Mouse (Mus musculus) olfactory bulb, adult 2 months (tissue): ENCODE results near the gene Slc1a4. TPM values are rescaled to one million over a fixed set of nuclear protein-coding genes. Genes with fewer than 3 reads are reported as not detected.
A peak's percentile ranks its signal among the peaks of the same experiment; 100 is the strongest.

Experiments
- H3K27ac ChIP-seq: fragments of 200-500 bp; 2 replicates; pipeline ENCODE4 v1.5.1; 2012; ENCODE audit warnings: low read depth, low read length; ENCODE audit not compliant: insufficient read depth
- H3K4me1 ChIP-seq: fragments of 200-500 bp; 2 replicates; pipeline ENCODE4 v1.6.1; 2012; ENCODE audit warnings: low read length; ENCODE audit not compliant: control insufficient read depth, insufficient read depth
- H3K4me3 ChIP-seq: fragments of 200-500 bp; 2 replicates; pipeline ENCODE4 v1.5.1; 2012; ENCODE audit warnings: mild to moderate bottlenecking, low read depth, low read length, moderate library complexity; ENCODE audit not compliant: insufficient read depth
- CTCF ChIP-seq: fragments of 200-500 bp; IDR thresholded peaks from 2 replicates; pipeline ENCODE4 v1.5.1; 2012; ENCODE audit warnings: low read depth, mild to moderate bottlenecking, low read length, moderate library complexity; ENCODE audit not compliant: insufficient read depth
- POLR2A ChIP-seq: fragments of 200-500 bp; IDR thresholded peaks from 2 replicates; pipeline ENCODE4 v1.6.1; 2012; ENCODE audit warnings: mild to moderate bottlenecking, low read depth, low read length, moderate library complexity; ENCODE audit not compliant: insufficient read depth
- WGBS: fragments of 180-500 bp; shearing (Covaris S2); methylation state at CpG from one replicate; pipeline ENCODE4 v1.1.7; 2018; 5-methylcytosine and 5-hydroxymethylcytosine counted together
- polyA plus RNA-seq: library from polyadenylated mRNA; stranded (reverse); fragments of >200 nt; gene quantifications from 2 replicates; pipeline ENCODE4 v1.2.4, GENCODE M21; 2012; ENCODE audit warnings: low replicate concordance; ENCODE audit not compliant: missing spikeins, insufficient read depth, insufficient read length

Slc1a4 gene
- polyA plus RNA-seq, 1 experiment = not detected

DNA sequence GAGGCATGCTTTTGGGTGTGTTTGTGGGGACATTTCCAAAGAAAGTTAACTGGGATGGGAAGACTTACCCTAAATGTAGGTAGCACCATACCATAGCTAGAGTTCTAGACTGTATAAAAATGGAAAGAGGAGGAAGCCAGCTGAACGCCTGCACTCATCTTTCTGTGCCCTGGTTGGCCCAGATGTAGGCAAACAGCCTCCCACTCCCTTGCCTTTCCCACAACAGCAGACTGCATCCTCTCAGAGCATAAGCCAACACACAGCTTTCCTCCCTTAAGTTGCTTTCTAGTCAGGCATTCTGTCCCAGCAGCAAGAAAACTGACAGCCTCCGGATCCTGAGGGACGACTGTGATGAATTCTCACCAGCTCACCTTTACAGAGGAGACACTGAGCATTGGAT, 25.1 kb downstream of the Slc1a4 start:
- TF ChIP-seq POLR2A (no peak), CTCF (no peak)
- Histone ChIP-seq H3K4me1 (no peaks in the 10 kb centered on the region), H3K4me3 (no peak overlapping the region), H3K27ac (no peak overlapping the region)
- 79% methylated on average over 3 of the region's 3 CpGs for WGBS

DNA sequence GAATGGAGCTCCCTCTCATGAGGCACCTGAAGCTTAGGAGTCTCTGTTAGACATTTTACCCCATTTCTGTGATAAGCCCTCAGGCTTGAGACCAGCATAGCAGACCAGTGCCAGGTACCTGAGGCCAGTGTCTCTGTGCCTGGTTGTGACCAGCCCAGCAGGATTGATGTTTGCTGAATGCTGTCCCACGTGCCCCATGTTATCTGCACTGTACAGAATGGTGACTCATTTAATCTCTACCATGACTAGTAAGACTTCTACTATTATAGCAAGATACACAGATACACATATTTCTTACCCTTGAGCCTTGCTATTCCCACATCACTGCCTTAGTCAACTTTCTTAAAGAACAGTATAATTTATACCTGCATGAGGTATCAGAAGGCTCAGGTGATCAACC, 26.9 kb downstream of the Slc1a4 start:
- Histone ChIP-seq H3K4me3 (no peak overlapping the region), H3K4me1 (no peaks in the 10 kb centered on the region), H3K27ac (no peak overlapping the region)
- WGBS = 66% methylated on average over 1 of the region's 1 CpGs
- no peak for TF ChIP-seq CTCF
- no peak for TF ChIP-seq POLR2A

DNA sequence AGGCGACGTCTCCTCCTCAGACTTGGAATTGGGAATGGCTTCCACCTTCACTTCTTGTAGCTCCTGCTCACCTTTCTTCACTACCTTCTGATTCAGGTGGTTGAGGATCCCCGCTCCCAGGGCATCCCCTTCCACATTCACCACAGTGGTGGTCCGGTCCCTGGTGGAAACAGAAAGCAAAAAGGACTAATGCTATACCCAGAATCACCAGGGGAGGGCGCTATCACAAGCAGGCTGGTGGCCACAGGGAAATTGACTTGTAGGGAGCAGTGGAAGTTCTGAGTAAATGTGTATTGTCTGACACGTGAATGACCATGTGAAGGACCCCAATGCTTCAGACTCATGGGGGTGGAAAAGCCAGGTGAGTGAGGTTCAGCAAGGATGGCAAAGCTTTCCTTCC, 28.2 kb downstream of the Slc1a4 start:
- WGBS = 76% methylated on average over 6 of the region's 6 CpGs
- Histone ChIP-seq H3K4me3 (no peak overlapping the region), H3K27ac (no peak overlapping the region), H3K4me1 (no peaks in the 10 kb centered on the region)
- TF ChIP-seq POLR2A = no peak
- peak; percentile 47; the same call in 1 of the 2 replicates for TF ChIP-seq CTCF

DNA sequence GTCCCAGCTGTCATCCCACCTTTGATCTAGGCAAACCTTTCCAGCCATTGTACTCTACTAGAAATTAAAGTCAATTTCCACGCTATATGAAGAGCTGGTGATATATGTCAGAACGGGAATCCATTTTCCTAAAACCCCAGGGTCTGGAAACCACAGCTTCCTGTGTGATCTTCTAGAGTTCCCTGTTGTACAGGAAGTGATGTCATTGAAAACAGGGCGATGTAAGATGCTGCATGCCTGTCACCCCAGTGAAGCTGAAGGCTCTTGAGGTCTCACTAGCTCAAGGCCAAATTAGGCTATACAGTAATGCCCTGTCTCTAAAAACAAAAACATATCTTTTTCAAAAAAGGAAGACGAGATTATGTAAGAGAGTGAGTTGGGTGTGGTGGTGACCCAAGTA, 31.2 kb downstream of the Slc1a4 start:
- Histone ChIP-seq H3K4me3 (no peak overlapping the region), H3K4me1 (no peaks in the 10 kb centered on the region), H3K27ac (no peak overlapping the region)
- no peak for TF ChIP-seq CTCF
- WGBS = 91% methylated on average over 4 of the region's 4 CpGs

DNA sequence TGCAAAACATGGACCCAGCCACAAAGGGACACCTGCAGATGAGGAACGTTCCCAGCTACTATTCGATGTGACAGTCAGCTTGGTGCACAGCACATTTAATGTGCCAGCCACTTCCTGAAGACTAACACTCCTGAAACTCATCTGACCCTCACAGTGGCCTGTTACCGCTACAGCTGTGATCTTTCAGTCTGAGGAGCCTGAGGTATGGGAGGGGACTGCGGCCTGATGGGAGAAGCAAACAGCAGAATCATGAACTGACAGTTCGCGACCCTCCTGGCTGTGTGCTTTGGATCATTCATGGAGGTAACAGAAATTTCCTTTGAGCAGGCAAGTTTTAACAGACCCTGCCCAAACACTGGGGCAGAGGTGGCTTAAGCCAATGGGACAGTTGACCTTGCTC, 31.7 kb downstream of the Slc1a4 start:
- no peaks in the 10 kb centered on the region for H3K4me1 ChIP-seq
- TF ChIP-seq CTCF = no peak
- no peak for TF ChIP-seq POLR2A
- no peak overlapping the region for H3K27ac ChIP-seq
- 91% methylated on average over 6 of the region's 6 CpGs for whole genome bisulfite sequencing
- no peak overlapping the region for H3K4me3 ChIP-seq

DNA sequence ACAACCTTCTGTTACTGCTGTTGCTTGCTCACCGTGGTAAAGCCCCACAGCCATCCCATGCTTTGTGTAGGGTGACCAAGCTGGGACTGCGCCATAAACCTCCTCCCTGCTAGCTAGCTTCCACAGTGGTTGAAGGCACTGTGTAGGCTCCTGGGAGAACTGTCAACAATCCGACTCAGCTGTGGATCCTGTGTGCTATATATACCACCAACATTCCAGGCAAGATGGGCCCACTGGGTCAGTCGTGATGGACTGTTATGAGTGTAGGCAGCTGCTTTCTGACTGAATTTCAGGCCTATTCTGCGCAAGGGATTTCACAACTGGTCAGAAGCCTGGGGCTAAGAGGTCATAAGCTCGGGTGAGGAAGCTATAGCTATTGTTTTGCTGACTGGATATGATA, 32.6 kb downstream of the Slc1a4 start:
- H3K4me1 ChIP-seq = no peaks in the 10 kb centered on the region
- H3K4me3 ChIP-seq = no peak overlapping the region
- TF ChIP-seq POLR2A (no peak), CTCF (no peak)
- H3K27ac ChIP-seq = no peak overlapping the region
- WGBS = 81% methylated on average over 6 of the region's 6 CpGs

DNA sequence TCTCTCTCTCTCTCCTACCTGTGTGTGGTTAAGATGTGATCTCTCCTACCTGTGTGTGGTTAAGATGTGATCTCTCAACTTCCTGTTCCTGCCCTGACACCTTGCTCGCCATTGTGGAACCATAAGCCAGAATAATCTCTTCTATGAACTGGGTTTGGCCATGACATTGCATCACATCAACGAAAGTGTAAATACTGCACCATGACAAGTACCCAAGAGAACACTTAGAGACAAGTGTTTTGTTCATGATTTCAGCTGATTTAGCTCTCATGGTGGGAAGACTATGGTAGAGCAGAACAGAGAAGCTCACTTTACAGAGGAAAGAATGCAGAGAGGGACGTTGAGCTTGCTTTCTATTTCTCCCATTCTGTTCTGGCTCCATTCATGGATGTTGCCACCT, 48.0 kb downstream of the Slc1a4 start:
- no peaks in the 10 kb centered on the region for H3K4me1 ChIP-seq
- WGBS = 81% methylated on average over 3 of the region's 3 CpGs
- no peak overlapping the region for H3K27ac ChIP-seq
- TF ChIP-seq CTCF = no peak
- no peak for TF ChIP-seq POLR2A
- no peak overlapping the region for H3K4me3 ChIP-seq

DNA sequence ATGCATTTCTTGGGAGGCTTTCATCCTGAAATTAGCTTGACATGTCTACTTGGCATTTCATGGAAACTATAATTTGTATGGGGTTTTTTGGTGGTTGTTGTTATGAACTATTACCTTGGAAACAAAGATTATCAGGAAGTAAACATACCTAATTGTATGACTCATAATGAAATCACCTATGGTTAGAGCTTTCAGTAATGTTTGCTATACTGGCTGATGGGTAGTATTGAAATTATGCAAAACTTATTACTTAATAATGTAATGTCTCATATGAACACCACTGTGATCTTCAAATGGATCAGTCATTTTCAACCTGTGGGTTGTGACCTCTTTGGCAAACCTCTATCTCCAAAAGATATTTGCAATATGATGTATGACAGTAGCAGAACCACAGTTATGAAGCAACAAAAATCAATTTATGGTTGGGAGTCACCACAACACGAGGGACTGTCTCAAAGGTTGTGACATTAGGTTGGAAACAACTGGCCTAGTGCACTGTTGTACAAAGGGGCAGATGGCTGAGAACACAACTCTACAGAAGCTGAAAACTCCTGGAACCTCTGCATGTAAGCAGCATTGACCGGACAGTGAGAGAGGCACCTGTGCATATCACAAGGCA, 49.8 kb downstream of the Slc1a4 start:
- H3K27ac ChIP-seq = no peak overlapping the region
- no peak for TF ChIP-seq POLR2A
- no peak for TF ChIP-seq CTCF

DNA sequence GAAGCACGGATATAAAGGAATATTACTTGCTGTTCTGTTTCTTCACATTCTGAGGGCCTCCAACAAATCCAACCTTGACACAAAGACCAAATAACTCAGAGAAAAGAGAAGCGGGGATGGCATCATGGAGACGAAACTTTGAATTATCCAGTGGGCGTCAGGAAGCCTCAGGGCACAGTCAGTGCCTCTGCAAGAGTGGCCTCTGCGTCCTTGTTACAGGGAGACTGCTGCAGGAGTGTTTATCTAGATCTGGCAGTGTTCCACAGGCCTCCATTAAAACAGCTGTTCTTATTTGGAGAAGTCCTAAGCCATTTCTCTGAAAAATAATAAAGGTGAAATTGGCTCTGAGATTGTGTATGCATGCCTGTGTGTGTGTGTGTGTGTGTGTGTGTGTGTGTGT, 51.5 kb downstream of the Slc1a4 start:
- 79% methylated on average over 5 of the region's 5 CpGs for WGBS
- no peaks in the 10 kb centered on the region for H3K4me1 ChIP-seq
- TF ChIP-seq POLR2A (no peak), CTCF (no peak)
- no peak overlapping the region for H3K27ac ChIP-seq
- H3K4me3 ChIP-seq = no peak overlapping the region

More for the DNA sequence above, 49.8 kb downstream of the Slc1a4 start:
- 88% methylated on average over 2 of the region's 2 CpGs for WGBS
- Histone ChIP-seq H3K4me1 (no peaks in the 10 kb centered on the region), H3K4me3 (no peak overlapping the region)

DNA sequence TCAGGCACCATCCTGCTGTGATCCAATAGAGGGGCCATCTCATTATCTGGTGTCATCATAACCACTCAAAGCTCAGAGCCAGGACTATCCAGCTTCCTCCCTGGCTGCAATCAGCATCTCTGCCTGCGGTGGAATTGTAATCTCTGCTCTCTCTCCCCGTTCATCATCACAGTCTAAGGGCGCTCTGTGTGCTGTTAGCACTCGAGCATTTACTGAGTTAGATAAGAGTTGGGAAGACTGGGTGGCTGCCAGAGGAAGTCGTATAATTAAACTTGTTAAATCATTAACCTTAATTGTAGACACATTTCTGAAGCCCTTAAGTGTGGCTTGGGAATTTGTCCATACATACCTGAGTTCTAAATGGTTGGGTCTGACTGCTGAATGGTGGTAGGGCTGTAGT, 53.8 kb downstream of the Slc1a4 start:
- Histone ChIP-seq H3K4me1 (no peaks in the 10 kb centered on the region), H3K27ac (no peak overlapping the region), H3K4me3 (no peak overlapping the region)
- WGBS = 48% methylated on average over 5 of the region's 5 CpGs
- TF ChIP-seq POLR2A = no peak
- no peak for TF ChIP-seq CTCF
